10 mouse cellular contexts compared by ENCODE assay signal in genomic region chr17:9904525-9904991, GRCm38 (mm10).
DNase-seq lines count a peak whose midpoint lies in the region; ATAC-seq and TF ChIP-seq lines count a peak whose summit lies in the region.
"Had no signal": no experiment of that assay in that cellular context is flagged by ENCODE, and none has a peak within 500 bp of the region (broad histone marks: within the 10 kb centered on the region; RNA-seq: fewer than 3 reads in every experiment).

No protein-coding gene starts in this region.

- H3K9me3 ChIP-seq in embryonic facial prominence, embryonic 13.5 days = no peaks in the 10 kb centered on the region
- H3K9me3 ChIP-seq in hindbrain, embryonic 16.5 days (ENCODE audit: control insufficient read depth, low read length) = no peaks in the 10 kb centered on the region
- no peaks in the 10 kb centered on the region for H3K9me3 ChIP-seq in neural tube, embryonic 11.5 days (ENCODE audit: control insufficient read depth, low read length)
- H3K9me3 ChIP-seq: heart, embryonic 13.5 days; limb, embryonic 15.5 days had no signal

- no peaks in the 10 kb centered on the region for H3K36me3 ChIP-seq in embryonic facial prominence, embryonic 13.5 days
- no peaks in the 10 kb centered on the region for H3K36me3 ChIP-seq in hindbrain, embryonic 16.5 days (ENCODE audit: control insufficient read depth, insufficient read depth, low read length)
- no peaks in the 10 kb centered on the region for H3K36me3 ChIP-seq in neural tube, embryonic 11.5 days (ENCODE audit: control insufficient read depth, insufficient read depth, low read length)
- H3K36me3 ChIP-seq: heart, embryonic 13.5 days; limb, embryonic 15.5 days had no signal

- H3K4me3 ChIP-seq in layer of hippocampus, adult 2 months = no peak overlapping the region
- no peak overlapping the region for H3K4me3 ChIP-seq in embryonic facial prominence, embryonic 13.5 days
- H3K4me3 ChIP-seq in hindbrain, embryonic 16.5 days (ENCODE audit: low read length) = no peak overlapping the region
- no peak overlapping the region for H3K4me3 ChIP-seq in neural tube, embryonic 11.5 days (ENCODE audit: low read depth, low read length)
- H3K4me3 ChIP-seq: heart, embryonic 13.5 days; limb, embryonic 15.5 days had no signal

- peak overlapping the region; percentile 95 for H3K27ac ChIP-seq in layer of hippocampus, adult 2 months
- H3K27ac ChIP-seq in embryonic facial prominence, embryonic 13.5 days = peak overlapping the region; percentile 11; the same call in 1 of the 2 replicates
- peak overlapping the region; percentile 87 for H3K27ac ChIP-seq in hindbrain, embryonic 16.5 days (ENCODE audit: low read depth, low read length)
- H3K27ac ChIP-seq in neural tube, embryonic 11.5 days (ENCODE audit: low read depth, low read length) = peak overlapping the region; percentile 77
- H3K27ac ChIP-seq: heart, embryonic 13.5 days; limb, embryonic 15.5 days had no signal

- 20% methylated on average over 6 of the region's 6 CpGs for WGBS in embryonic facial prominence, embryonic 13.5 days
- 8% methylated on average over 6 of the region's 6 CpGs for WGBS in hindbrain, embryonic 16.5 days
- 7% methylated on average over 6 of the region's 6 CpGs for WGBS in neural tube, embryonic 11.5 days

- no peak for ATAC-seq in embryonic facial prominence, embryonic 13.5 days (ENCODE audit: insufficient number of reproducible peaks, insufficient read depth, low FRiP score, low TSS enrichment, low read depth)
- ATAC-seq in hindbrain, embryonic 16.5 days = 0 out of 2 replicates have a peak, but pooled peaks have one; percentile 5
- ATAC-seq in neural tube, embryonic 11.5 days (ENCODE audit: insufficient read depth, low FRiP score, low TSS enrichment) = no peak

- TF ChIP-seq CTCF in layer of hippocampus, adult 2 months (conservative IDR thresholded peaks at IDR 0.05) = no peak

- H3K4me2 ChIP-seq in embryonic facial prominence, embryonic 13.5 days = no peak overlapping the region
- no peak overlapping the region for H3K4me2 ChIP-seq in hindbrain, embryonic 16.5 days (ENCODE audit: low read length)
- no peak overlapping the region for H3K4me2 ChIP-seq in neural tube, embryonic 11.5 days (ENCODE audit: low read depth)
- H3K4me2 ChIP-seq: heart, embryonic 13.5 days; limb, embryonic 15.5 days had no signal

- H3K9ac ChIP-seq in embryonic facial prominence, embryonic 13.5 days = no peak overlapping the region
- no peak overlapping the region for H3K9ac ChIP-seq in hindbrain, embryonic 16.5 days (ENCODE audit: low read depth, low read length)
- no peak overlapping the region for H3K9ac ChIP-seq in neural tube, embryonic 11.5 days (ENCODE audit: low read length)
- H3K9ac ChIP-seq: heart, embryonic 13.5 days; limb, embryonic 15.5 days had no signal

- peaks cover 22% of the 10 kb centered on the region for H3K4me1 ChIP-seq in embryonic facial prominence, embryonic 13.5 days
- peaks cover 27% of the 10 kb centered on the region for H3K4me1 ChIP-seq in hindbrain, embryonic 16.5 days (ENCODE audit: control insufficient read depth, insufficient read depth, low read depth, low read length)
- H3K4me1 ChIP-seq in neural tube, embryonic 11.5 days (ENCODE audit: control insufficient read depth, insufficient read depth, low read length) = peaks cover 26% of the 10 kb centered on the region

- DNase-seq in layer of hippocampus, adult 2 months (ENCODE audit: low spot score in 2 of 2) = no peak
- no peak for DNase-seq in layer of hippocampus, postnatal 14 days (ENCODE audit: low spot score in 2 of 2)
- peak; percentile 26 for DNase-seq in neural tube, embryonic 11.5 days (ENCODE audit: low spot score)
- no peak for DNase-seq in adrenal gland, adult 18-20 months (ENCODE audit: low spot score in 2 of 2)
- no peak for DNase-seq in spleen, adult 18-20 months
- DNase-seq: cerebellum, adult 8-10 months had no signal

- H3K27me3 ChIP-seq in embryonic facial prominence, embryonic 13.5 days = 0 out of 2 replicates have a peak, but pooled peaks cover 6% of the 10 kb centered on the region
- H3K27me3 ChIP-seq in hindbrain, embryonic 16.5 days (replicated peaks; ENCODE audit: control insufficient read depth, insufficient read depth, low read length) = no peaks in the 10 kb centered on the region
- no peaks in the 10 kb centered on the region for H3K27me3 ChIP-seq in neural tube, embryonic 11.5 days (ENCODE audit: control insufficient read depth, insufficient read depth, low read length)
- H3K27me3 ChIP-seq: heart, embryonic 13.5 days; limb, embryonic 15.5 days had no signal

Comparison
In these comparisons a context has a peak if more than half of its experiments do, and no peak if none do; other contexts are left out.
1. H3K27ac ChIP-seq: peak in every context shown above with its lines; median percentile 95 in layer of hippocampus, adult 2 months; 87 in hindbrain, embryonic 16.5 days; 77 in neural tube, embryonic 11.5 days; 11 in embryonic facial prominence, embryonic 13.5 days.